Mouse (Mus musculus) A20 (cell line): Measurements from ENCODE around the gene Ushbp1.
"Not testable (repeated sequence)": the region's sequence is repeated elsewhere in the genome, so short reads cannot be mapped to it uniquely, and the experiment has no call there.

Experiments used
- DNase-seq: peaks from one replicate; pipeline ENCODE4 v3.0.0-alpha.2; 2011; ENCODE audit warnings: low read depth, low spot score

Ushbp1 gene

GRCm38 (mm10) chr8:71370711-71371235, 24.8 kb downstream of the Ushbp1 start:
- no peak for DNase-seq

- no peak for DNase-seq
Observed at GRCm38 (mm10) chr8:71369040-71369718, 26.4 kb downstream of the Ushbp1 start.

GRCm38 (mm10) chr8:71368366-71368765, 27.2 kb downstream of the Ushbp1 start:
- DNase-seq, result no peak

GRCm38 (mm10) chr8:71367529-71368176, 27.9 kb downstream of the Ushbp1 start:
- DNase-seq, result no peak

GRCm38 (mm10) chr8:71366771-71367528, 28.7 kb downstream of the Ushbp1 start, which contains the start of gene Use1:
TSS of gene Use1 (plus strand) at chr8:71366848.
- DNase-seq, result peak; percentile 99

- no peak for DNase-seq
Observed at GRCm38 (mm10) chr8:71358026-71358425, 37.6 kb downstream of the Ushbp1 start.

GRCm38 (mm10) chr8:71351520-71351919, 44.1 kb downstream of the Ushbp1 start:
- DNase-seq, result no peak

GRCm38 (mm10) chr8:71351117-71351516, 44.5 kb downstream of the Ushbp1 start:
- DNase-seq, result no peak

GRCm38 (mm10) chr8:71346581-71346980, 49.0 kb downstream of the Ushbp1 start:
- DNase-seq, result no peak

GRCm38 (mm10) chr8:71340625-71341024, 55.0 kb downstream of the Ushbp1 start:
- DNase-seq, result peak; percentile 56

GRCm38 (mm10) chr8:71337834-71338233, 57.8 kb downstream of the Ushbp1 start:
- not testable (repeated sequence) for DNase-seq
